Mouse (Mus musculus): ENCODE data around the gene Dpysl5.

Dpysl5 gene

GRCm38 (mm10) chr5:30709744-30710383 lies 1.5 kb upstream of the Dpysl5 start:
- peak; percentile 82 for DNase-seq (ENCODE audit: low read depth, low spot score)

GRCm38 (mm10) chr5:30710486-30710885 lies 878 bp upstream of the Dpysl5 start:
- no peak for DNase-seq (ENCODE audit: low read depth, low spot score)

- DNase-seq (ENCODE audit: low read depth, low spot score), result no peak
These were observed 632 bp downstream of the Dpysl5 start for GRCm38 (mm10) chr5:30712002-30712390.

- DNase-seq (ENCODE audit: low read depth, low spot score), result no peak
These were observed 1.3 kb downstream of the Dpysl5 start for GRCm38 (mm10) chr5:30712441-30713298.

- no peak for DNase-seq (ENCODE audit: low read depth, low spot score)
These were observed 1.9 kb downstream of the Dpysl5 start for GRCm38 (mm10) chr5:30713299-30713675.

- no peak for DNase-seq (ENCODE audit: low read depth, low spot score)
These were observed 2.3 kb downstream of the Dpysl5 start for GRCm38 (mm10) chr5:30713691-30714090.

GRCm38 (mm10) chr5:30716311-30716710 lies 4.9 kb downstream of the Dpysl5 start:
- no peak for DNase-seq (ENCODE audit: low read depth, low spot score)

- DNase-seq (ENCODE audit: low read depth, low spot score), result no peak
These were observed 6.1 kb downstream of the Dpysl5 start for GRCm38 (mm10) chr5:30717506-30717905.

GRCm38 (mm10) chr5:30717991-30718703 lies 6.8 kb downstream of the Dpysl5 start:
- DNase-seq (ENCODE audit: low read depth, low spot score), result no peak

- no peak for DNase-seq (ENCODE audit: low read depth, low spot score)
These were observed 10.6 kb downstream of the Dpysl5 start for GRCm38 (mm10) chr5:30721935-30722334.

GRCm38 (mm10) chr5:30726151-30726693 lies 14.9 kb downstream of the Dpysl5 start:
- DNase-seq (ENCODE audit: low read depth, low spot score), result no peak

GRCm38 (mm10) chr5:30732511-30732910 lies 21.1 kb downstream of the Dpysl5 start:
- DNase-seq (ENCODE audit: low read depth, low spot score), result no peak

GRCm38 (mm10) chr5:30734666-30735065 lies 23.3 kb downstream of the Dpysl5 start:
- DNase-seq (ENCODE audit: low read depth, low spot score), result no peak

GRCm38 (mm10) chr5:30738127-30738828 lies 26.9 kb downstream of the Dpysl5 start:
- no peak for DNase-seq (ENCODE audit: low read depth, low spot score)

- DNase-seq (ENCODE audit: low read depth, low spot score), result no peak
These were observed 28.2 kb downstream of the Dpysl5 start for GRCm38 (mm10) chr5:30739595-30739994.

- no peak for DNase-seq (ENCODE audit: low read depth, low spot score)
These were observed 38.4 kb downstream of the Dpysl5 start for GRCm38 (mm10) chr5:30749582-30750311.

GRCm38 (mm10) chr5:30751071-30751470 lies 39.7 kb downstream of the Dpysl5 start:
- DNase-seq (ENCODE audit: low read depth, low spot score), result no peak

GRCm38 (mm10) chr5:30753128-30753527 lies 41.8 kb downstream of the Dpysl5 start:
- DNase-seq (ENCODE audit: low read depth, low spot score), result no peak

- no peak for DNase-seq (ENCODE audit: low read depth, low spot score)
These were observed 43.9 kb downstream of the Dpysl5 start for GRCm38 (mm10) chr5:30755215-30755614.

GRCm38 (mm10) chr5:30762815-30763510 lies 51.6 kb downstream of the Dpysl5 start:
- DNase-seq (ENCODE audit: low read depth, low spot score), result no peak
